Mouse (Mus musculus): ENCODE measurements around the gene Tarbp2.

Gene Tarbp2

GRCm38 (mm10) chr15:102517976-102518858, at the start of gene Tarbp2:
Gene Tarbp2, plus strand, starts transcription at chr15:102518192.
- DNase-seq (ENCODE audit: low spot score): peak; percentile 99

DNA sequence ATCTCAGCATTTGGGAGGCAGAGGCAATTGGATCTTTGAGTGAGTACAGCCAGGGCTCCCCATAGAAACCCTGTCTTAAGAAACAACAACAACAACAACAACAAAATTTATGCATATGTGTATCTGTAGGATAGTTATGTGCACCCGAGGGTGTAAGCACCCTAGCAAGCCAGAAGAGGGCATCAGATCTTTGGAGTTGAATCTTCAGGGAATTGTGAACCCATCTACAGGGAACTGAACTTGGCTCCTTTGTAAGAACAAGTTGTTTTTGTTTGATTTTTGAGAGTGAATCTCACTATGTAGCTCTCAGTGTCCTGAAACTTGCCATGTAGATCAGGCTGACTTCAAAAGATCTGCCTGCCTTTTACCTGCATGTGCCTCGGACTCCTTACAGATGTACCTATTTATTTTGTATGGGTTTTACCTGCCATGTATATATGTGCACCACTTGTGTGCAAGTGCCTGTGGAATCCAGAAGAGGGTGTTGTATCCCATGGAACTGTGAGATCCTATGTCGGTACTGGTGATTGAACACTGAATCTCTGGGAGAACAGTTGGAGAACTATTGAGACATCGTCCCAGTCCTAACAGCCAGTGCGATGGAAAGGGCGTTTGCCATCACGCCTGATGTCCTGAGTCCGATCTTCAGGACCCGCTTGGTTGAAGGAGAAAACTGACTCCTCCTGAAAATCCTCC, 49.2 kb upstream of the Tarbp2 start:
- no peak for DNase-seq (ENCODE audit: low spot score)

DNA sequence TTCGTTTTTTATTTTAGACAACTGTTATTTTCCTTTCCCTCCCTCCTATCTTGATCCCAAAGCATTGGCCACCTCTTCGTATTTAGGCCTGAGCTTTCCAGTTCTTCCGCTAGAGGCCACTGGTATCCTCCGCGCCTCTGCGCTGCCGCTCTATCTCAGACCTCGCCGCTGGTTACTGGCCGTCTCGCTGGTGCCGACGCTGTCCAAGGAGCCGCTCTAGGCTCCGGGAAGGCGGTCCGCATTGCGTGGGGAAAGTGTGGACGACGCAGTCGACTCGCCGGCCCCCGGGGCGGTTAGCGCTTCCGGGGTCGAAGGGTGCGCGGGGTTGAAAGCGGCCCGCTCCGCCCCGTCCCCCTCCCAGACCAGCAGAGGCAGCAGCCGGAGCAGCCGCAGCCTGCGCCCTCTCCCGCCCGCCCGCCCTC, 47.8 kb upstream of the Tarbp2 start, which contains the start of gene Pcbp2:
Gene Pcbp2, plus strand, starts transcription at position 357 of the 422 bp plus-strand sequence.
- peak; percentile 97 for DNase-seq (ENCODE audit: low spot score)

DNA sequence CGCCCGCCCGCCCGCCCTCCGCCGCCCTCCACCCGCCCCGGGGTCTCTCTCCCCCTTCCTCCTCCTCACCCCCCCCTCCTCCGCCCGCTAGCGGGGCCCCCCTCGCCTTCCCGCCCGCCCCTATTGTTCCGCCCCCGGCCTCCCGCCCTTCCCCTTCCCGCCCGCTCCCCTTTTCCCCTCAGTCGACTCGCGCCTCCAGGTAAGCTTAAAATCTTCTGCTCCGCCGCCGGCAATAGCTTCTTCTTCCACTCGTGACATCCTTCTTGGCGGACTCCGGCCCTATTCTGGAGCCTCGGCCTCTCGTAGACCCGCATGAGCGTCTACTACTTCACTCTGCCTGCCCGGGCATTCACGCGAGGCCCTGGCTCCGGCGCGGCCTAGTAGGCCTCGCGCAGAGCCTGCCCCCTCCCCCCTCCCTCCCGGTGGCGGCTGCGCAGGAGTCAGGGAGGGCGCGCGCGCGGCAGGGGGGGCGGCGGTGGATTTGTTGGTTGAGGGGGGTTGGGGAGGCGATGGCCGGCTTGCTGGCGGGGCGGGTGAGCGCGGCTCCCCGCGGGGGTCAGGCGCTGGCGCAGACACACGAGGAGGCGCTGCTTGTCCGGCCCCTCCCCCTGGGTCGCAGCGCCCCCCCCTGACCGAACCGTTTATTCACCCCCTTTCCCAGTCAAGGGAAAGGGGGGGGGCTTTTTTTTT, 47.2 kb upstream of the Tarbp2 start:
- DNase-seq (ENCODE audit: low spot score): peak; percentile 70

- DNase-seq (ENCODE audit: low spot score): no peak
Measured at GRCm38 (mm10) chr15:102471295-102471645, 46.7 kb upstream of the Tarbp2 start.

DNA sequence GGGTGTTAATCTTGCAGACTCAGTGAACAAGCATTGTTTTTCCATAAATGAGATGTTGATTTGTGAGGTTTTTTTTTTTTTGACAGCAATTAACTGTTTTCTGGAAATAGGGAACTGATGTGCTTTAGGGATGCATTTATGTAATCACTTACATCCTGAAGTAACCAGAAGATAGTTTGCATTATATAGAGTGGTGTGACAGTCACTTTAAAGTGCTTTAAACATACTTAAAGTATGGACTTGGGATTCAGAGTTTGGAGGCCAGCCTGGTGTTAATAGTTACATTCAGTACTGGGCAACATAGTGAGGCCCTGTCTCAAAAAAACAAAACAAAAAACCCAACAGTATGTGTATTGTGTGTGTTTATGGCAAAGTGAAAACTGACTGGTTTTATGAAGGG, 46.3 kb upstream of the Tarbp2 start:
- DNase-seq (ENCODE audit: low spot score): no peak

GRCm38 (mm10) chr15:102473246-102473645, 44.7 kb upstream of the Tarbp2 start:
- no peak for DNase-seq (ENCODE audit: low spot score)

GRCm38 (mm10) chr15:102474520-102474919, 43.5 kb upstream of the Tarbp2 start:
- no peak for DNase-seq (ENCODE audit: low spot score)

DNA sequence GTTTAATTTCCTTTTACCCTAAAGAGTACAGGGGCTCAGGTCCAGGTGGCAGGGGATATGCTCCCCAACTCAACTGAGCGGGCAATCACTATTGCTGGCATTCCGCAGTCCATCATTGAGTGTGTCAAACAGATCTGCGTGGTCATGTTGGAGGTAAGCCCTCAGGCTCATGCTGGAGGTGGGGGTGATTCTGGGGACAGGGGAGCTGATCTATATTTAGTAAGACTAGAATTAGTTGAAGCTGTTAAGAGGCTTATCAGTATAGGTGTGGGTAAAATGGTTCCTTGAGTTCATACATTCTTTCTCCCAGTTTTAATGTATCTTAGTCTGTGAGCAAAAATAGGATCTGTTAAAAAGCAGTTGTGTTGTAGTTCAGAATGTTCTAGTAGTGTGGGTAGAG, 34.9 kb upstream of the Tarbp2 start:
- DNase-seq (ENCODE audit: low spot score): no peak

GRCm38 (mm10) chr15:102485853-102486252, 32.1 kb upstream of the Tarbp2 start:
- DNase-seq (ENCODE audit: low spot score): no peak

GRCm38 (mm10) chr15:102487664-102488063, 30.3 kb upstream of the Tarbp2 start:
- DNase-seq (ENCODE audit: low spot score): no peak

GRCm38 (mm10) chr15:102498322-102498721, 19.7 kb upstream of the Tarbp2 start:
- no peak for DNase-seq (ENCODE audit: low spot score)

DNA sequence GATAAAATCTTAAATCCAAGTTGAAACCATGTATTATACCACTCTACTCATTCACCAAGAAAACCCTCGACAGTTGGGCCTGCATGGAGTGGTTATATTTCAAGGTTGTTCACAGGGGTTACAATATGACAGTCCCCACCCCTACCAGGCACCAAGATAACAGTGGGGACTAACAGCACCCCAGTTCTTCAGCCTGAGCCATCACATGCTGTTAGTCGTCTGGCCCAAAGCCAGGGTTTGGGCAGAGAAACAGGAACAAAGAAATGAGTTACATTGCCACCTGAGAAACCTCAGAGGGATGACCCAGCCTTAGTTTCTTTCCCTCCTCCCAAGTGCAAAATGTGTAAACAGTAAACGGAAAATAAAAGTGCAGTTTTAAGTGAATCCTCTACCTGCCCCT, 18.6 kb upstream of the Tarbp2 start:
- DNase-seq (ENCODE audit: low spot score): no peak

DNA sequence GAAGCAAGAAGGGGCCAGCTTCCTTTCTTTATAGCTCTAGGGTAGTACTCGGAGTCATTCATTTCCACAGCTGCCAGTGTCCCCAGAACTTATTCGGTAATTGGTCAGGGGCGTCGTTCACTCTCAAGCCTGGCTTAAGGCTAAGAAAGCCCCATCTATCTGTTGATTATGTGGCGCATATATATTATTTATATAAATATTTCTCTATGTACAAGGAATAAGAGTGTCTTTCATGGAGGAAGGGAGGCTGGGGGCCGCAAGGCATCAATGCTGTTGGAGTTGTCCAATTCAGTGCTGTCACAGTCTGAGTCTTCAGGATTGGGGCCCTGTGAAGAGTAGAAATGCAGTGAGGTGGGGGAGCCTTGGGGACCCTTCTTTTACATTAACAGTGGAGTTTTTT, 18.1 kb upstream of the Tarbp2 start:
- DNase-seq (ENCODE audit: low spot score): no peak

- no peak for DNase-seq (ENCODE audit: low spot score)
Measured at GRCm38 (mm10) chr15:102500479-102500878, 17.5 kb upstream of the Tarbp2 start.

DNA sequence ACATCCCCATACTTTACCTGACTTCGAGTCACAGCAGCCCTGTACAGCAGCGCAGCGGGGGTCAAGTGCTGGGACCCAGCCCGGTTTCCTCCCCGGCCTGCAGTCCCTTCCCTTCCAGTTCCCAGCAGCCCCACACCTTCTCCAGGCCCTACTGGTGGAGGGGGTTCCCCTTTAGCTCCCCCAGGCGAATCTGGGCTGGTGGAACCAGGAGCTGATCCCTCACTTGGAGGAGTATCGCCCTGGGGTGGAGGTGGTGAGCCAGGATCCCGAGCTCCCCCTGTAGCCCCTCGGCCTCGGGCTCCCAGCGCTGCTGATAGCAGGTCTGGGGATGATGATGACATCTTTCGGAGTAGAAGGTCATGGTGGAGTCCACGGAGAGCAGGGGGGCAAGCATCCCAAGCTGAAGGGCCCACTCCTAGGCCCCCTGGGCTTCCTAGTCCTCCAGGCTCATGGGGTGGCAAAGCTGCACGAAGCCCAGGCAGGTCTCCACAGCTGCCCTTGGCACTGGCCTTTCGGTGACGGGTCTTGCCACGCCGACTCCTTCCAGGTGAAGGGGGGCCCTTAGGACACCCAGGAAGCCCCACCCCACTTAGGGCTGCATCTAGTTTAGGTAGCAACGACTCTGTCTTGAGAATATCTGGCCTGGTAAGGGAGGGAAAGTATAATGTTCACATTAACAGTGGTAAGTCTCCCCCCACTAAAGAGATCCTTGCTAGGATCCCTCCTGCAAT, 16.7 kb upstream of the Tarbp2 start:
- DNase-seq (ENCODE audit: low spot score): no peak

DNA sequence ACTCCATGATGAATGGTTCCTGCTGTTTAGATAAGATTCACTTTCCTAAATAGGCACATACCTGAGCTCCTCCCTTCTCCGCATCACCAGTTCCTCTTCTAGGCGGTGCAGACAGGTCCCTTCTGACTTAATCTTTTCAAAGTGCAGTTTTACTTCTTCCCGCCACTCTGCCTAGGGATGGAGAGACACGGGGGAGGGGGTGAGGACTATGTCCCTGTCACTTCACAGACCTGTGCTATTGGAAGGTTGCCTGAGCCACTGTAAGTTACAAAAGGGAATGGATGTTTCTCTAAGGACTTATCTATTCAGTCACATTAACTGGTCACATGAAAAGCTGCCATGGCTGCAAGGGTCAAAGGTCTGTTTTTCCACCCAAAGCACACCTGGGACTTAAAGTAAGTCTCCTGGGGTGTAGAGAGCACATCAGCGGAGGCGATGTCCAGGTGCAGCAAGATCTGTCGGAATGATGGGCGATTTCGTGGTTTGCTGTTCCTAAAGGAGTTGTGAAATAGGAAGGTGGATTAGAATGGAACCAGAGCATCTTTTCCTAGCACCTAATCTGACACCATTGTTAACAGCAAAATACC, 15.6 kb upstream of the Tarbp2 start:
- DNase-seq (ENCODE audit: low spot score): no peak

GRCm38 (mm10) chr15:102503447-102503846, 14.5 kb upstream of the Tarbp2 start, which contains the start of gene Gm10337:
Gene Gm10337, plus strand, starts transcription at chr15:102503722.
- DNase-seq (ENCODE audit: low spot score): no peak

DNA sequence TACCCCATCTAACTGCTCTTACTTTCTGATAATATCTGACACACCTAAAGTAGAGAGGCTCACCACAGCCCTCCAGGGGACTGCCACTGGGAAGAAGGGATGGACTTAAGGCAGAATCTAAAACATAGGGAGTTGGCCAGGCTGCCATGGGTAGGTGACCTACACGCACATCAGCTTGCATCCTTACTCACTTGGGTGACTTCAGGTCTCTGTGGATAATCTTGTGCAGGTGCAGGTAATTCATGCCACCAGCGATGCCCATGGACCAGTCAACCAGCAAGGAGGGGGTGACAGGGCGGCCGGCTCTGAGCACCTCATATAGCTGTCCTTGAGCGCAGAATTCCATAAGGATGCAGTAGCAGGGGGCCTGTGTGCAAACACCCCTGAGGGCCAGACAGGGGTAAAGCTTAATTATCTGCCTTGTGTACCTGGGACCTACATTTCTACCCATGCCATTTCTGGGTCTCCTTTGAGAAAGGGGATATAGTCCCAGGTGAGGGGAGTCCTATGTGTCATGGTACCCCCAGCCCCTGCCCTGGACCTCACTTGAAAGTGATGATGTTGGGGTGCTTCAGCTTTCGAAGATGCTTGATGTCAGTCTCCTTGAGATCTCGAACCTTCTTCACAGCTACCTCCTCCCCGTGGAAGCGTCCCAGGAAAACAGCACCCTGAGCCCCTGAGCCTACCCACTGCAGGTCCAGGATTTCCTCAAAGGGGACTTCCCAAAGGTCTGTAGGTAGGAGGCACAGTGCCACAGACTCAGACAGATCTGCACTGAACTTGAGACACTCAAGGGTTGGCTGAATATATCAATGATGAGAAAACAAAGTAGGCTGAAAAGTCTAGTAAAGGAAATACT, 13.8 kb upstream of the Tarbp2 start:
- no peak for DNase-seq (ENCODE audit: low spot score)

- no peak for DNase-seq (ENCODE audit: low spot score)
Measured at GRCm38 (mm10) chr15:102505073-102505769, 12.8 kb upstream of the Tarbp2 start.

All from T-cell, adult 2 months (primary cell).